Mouse (Mus musculus) 3T3-L1 (cell line): ENCODE data around the gene Eno2.

Experiments used
- DNase-seq: peaks from one replicate; pipeline ENCODE4 v3.0.0-alpha.2; 2015; ENCODE audit warnings: low read depth, low spot score

Eno2 gene

DNA sequence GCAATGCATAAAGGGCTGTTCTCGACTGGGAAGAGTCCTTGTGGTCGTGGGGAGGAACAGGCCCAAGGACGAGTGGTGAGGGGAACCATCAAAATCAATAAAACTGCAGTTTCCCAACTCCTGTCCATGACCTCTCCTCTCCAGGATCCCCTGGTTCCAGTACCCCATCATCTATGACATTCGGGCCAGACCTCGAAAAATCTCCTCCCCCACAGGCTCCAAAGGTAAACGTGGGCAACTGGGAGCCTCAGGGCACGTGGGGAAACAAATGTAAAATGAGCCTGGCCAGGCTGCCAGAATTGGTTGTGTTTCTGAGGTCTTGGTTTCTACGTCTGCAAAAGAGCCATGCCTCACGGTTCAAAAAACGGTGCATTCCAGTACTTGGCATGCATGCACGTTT, 56.6 kb downstream of the Eno2 start:
- DNase-seq = no peak

DNA sequence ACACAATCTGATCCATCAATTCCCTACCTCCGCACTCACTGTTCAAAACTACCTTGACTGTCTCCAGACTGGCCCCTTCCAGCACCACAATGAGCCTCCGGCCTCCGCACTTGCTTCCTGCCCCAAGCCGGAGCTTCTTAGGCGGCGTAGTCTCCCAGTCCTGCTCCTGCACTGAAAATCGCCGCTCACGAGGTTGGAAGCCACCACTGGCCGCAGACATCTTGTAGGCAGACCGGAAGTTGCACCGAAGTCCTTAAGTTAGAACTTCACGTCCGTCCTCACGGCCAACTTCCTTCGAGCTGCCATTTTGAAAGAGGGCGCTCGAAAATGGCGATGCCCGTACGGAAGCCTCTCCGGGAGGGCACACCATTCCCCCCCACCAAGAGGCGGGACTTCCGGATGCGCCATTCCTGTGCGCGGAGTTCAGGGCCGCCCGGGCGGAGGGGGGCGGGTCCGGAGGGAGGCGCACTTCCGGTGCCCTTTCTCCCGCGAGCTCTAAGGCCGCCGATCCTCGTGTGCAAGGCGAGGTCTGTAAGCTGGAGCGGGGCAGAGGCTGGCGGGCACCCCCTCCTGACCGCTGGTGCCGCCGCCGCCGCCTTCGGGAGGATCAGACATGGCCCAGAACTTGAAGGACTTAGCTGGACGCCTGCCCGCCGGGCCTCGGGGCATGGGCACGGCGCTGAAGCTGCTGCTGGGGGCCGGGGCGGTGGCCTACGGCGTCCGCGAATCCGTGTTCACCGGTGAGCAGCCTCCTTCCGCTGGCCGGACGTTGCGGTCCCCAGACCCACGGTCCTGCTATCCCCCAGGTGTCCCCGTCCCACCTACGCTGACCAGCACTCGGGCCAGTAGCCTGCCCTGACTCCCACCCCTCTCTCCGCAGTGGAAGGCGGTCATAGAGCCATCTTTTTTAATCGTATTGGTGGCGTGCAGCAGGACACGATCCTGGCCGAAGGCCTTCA, 57.4 kb downstream of the Eno2 start, which contains the start of the genes Emg1 and Phb2:
Emg1 (minus strand) TSS at position 355 of the 959 bp plus-strand sequence.
Phb2 (plus strand) TSS at position 513 of the 959 bp plus-strand sequence.
- DNase-seq = peak; percentile 99
